Mouse (Mus musculus) common myeloid progenitor, adult 5-6 weeks (primary cell): ENCODE data around the gene Napepld. TPM values are rescaled to one million over a fixed set of nuclear protein-coding genes. Genes with fewer than 3 reads are reported as not detected.

Experiments used
- ATAC-seq: replicated peaks from 2 replicates; pipeline ENCODE4 v1.8.0; 2016; ENCODE audit warnings: low read depth, mild to moderate bottlenecking, moderate TSS enrichment, inconsistent platforms; ENCODE audit not compliant: poor library complexity, severe bottlenecking
- total RNA-seq: library from RNA; stranded (forward); fragments of 200-1000, 187-1606 nt; gene quantifications from 2 replicates; pipeline ENCODE4 v1.2.3, GENCODE M21; 2017

Gene Napepld
- 0.63 and 1.7 TPM in 2 replicates for total RNA-seq

DNA sequence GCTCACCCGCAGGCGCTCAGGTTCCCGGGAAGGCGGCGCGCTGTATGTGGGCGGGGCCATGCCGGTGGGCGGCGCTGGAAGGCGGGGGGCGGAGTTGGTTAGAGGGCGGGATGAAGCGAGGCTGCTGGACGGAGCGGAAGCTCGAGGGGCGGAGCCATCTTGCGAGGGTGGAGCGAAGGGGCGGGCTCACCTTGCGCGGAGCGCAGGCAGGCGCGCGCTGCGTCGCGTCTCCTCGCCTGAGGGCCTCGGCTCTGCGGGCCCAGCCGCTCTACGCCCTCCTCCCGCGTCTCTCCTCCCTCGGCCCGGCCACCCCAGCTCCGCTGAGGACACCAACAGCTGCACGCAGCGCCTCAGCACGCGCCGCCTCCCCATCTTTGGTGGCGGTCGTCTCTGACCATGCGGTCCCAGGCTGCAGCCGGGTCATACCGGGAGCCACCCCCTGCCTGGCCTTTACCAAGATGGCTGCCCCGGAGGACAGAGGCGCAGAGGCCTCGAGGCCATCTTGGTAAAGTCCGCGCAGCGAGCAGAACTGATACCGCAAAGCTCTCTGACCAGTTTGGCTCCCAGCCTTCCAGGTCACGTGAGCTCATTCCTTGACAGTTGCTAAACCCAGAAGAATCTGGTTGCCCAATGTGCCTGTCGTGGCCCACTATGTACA, at the start of gene Napepld:
Gene Napepld (minus strand): TSS at position 46 of the 658 bp plus-strand sequence.
- ATAC-seq: peak; percentile 90

DNA sequence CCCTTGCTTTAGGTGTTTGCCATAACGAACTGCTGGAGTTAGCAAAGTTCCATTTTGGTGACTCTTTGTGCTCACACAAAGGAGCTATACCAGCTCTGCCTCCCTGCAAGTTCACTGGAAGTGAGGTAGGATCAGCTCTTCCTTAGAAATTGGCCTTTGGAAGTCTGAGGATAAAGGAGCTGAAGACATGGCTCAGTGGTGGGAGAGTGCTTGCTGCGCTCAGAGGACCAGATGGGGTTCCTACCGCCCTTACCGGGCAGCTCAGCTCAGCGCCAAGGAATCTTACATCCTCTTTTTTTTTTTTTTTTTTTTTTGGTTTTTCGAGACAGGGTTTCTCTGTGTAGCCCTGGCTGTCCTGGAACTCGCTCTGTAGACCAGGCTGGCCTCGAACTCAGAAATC, 44.8 kb upstream of the Napepld start:
- ATAC-seq: no peak

DNA sequence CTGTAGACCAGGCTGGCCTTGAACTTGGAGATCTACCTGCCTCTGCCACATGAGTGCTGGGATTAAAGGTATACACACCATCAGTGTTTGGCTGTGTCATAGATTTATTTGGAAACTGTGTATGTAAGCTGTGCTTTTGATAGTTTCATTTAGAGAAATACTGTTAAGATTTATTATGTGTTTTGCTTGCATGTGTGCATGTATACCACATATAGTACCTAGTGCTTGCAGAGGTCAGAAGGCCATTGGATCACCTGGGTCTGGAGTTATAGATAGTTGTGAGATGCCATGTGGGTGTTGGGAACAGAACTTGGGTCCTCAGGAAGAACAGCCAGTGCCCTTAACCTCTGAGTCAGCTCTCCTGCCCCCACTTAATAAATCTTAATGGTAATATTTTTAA, 43.5 kb upstream of the Napepld start:
- no peak for ATAC-seq

DNA sequence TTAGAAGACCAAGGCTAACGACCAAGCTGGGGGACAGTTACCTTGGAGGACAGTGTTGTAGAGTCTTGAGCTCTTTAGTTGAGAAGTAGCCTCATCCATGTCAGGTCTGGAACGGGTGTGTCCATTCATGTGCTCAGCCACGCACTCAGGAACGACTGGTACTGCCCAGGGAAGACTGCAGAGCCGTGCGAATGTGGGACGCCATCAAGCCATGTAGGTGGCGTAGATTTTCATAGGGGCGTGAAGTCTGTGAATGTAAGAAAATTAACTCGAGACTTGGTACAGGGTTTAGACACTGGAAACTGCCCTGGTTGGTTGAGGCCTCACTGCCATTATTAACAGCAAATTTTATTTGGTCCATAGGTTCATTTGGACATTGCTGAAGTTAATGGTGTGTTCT, 42.4 kb upstream of the Napepld start:
- no peak for ATAC-seq

DNA sequence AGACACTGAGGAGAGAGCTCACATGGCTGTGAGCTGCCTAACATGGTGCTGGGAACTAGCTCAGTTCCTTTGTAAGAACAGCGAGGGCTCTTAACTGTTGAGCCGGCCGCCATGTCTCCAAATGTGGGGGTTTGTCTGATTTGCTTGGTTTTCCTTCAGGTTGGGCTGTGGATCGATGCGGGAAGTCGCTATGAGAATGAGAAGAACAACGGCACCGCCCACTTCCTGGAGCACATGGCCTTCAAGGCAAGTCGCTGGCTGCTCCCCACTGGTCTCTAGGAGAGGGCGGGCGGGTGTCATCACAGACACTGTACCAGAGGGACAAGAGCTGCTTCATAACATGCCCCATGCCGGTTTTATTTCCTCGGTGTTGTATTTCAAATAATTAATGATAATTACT, 38.7 kb upstream of the Napepld start:
- no peak for ATAC-seq

DNA sequence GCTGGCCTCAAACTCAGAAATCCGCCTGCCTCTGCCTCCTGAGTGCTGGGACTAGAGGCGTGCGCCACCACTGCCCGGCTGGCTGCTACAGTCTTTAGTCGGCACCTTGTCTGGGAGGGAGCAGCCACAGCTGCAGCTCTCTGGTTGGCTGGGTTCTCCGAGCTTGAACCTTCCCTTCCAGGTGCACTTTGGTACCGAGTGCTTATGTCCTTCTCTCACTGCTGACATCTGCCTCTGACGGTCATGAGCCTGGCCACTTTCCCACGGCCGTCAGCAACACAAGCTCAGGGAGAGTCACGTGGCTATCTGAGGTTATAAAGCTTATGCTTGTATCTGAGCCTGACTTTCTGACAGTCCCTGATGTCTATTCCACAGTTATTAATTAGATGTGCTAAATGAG, 37.9 kb upstream of the Napepld start:
- no peak for ATAC-seq

DNA sequence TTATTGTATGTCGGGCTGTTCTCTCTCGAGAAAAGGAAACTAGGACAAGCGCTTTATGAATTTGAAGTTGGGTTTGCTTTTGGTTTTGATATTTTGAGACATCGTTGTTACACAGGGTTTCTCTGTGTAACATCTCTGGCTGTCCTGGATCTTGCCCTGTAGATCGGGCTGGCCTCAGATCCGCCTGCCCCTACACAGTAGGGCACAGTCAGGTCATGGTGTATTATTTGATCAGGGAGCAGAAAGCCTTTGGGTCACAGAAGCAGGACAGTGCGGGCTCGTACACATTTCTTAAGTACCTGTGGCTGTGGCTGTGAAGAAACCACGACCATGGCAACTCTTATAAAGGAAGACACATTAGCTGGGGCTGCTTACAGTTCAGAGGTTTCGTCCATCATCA, 36.4 kb upstream of the Napepld start:
- ATAC-seq: no peak; the same call in 1 of the 2 replicates

DNA sequence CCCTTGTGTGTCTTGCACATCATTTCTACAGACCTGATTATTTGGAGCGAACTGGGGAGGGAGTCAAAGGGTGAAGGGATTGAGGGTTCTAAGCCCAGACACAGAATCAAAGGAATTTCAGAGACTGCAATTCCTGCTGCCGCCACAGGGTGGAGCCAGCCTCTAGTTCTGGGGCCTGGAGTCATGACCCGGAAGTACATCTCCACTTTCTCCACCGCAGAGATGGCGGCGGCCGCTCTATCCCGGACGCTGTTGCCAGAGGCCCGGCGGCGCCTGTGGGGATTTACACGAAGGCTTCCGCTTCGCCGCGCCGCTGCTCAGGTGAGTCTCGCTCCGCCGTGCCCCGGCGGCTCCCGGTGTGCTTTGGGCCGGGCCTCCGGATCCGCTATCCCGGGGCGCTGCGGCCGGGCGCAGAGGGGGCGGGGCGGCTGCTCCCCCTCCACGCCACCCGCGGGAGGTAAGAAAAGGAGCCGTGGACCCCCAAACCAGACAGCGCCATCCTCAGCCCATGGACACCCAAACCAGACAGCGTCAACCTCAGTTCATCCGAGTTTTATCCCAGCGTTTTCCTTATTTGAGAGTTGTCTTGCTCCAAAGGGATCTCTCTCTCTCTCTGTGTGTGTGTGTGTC, 35.9 kb upstream of the Napepld start, which contains the start of gene Pmpcb:
Gene Pmpcb (plus strand): TSS at position 186 of the 630 bp plus-strand sequence.
- ATAC-seq: peak; percentile 85

DNA sequence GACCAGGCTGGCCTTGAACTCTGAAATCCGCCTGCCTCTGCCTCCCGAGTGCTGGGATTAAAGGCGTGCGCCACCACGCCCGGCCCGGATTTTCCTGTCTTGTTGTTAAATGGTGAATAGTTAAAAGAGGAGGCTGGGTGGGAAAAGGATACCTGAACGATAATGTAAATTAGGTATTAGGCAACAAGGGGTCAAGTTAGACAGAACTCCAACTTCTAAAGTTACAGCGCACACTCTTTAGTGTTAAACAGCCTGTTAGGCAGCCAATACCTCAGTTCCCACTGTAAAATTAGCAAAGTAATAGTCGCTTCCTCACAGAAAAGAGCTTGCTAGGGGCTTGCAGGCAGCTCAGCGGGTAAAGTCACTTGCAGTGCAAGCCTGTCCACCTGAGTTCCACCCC, 34.9 kb upstream of the Napepld start:
- no peak for ATAC-seq

DNA sequence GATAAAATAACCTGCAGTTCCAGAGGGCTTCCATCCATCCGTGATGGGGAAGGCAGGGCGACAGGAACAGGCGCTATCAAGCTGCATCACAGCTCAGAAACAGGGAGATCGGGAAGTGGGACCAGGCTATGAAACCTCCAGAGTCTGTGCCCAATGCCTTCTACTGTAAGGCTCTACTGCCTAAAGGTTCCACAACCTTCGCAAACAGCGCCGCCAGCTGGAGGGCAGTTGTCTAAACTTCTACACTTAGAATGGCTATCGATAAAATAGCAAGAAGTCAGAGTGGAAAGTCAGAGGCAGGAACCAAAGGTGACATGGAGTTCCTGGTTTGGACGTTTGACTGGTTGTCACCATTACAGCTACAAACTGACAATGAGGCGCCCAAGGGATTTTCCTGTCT, 34.4 kb upstream of the Napepld start:
- ATAC-seq: peak; percentile 77

DNA sequence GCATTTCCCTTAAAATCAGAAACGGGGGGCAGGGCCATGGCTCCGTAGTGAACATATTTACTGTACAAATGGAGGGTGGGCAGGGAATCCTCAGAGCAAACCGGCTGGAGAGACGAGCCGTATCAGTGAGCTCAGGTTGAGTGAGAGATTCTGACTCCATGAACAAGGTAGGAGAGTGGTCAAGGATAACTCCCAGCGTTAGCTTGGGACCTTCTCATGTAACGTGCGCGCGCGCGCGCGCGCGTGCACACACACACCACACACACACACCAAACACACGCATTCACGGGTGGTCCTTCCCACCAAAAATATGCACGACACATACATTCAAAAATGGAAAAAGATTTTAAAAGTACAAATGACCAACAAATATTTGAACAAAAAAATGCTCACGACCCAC, 33.9 kb upstream of the Napepld start:
- ATAC-seq: no peak

DNA sequence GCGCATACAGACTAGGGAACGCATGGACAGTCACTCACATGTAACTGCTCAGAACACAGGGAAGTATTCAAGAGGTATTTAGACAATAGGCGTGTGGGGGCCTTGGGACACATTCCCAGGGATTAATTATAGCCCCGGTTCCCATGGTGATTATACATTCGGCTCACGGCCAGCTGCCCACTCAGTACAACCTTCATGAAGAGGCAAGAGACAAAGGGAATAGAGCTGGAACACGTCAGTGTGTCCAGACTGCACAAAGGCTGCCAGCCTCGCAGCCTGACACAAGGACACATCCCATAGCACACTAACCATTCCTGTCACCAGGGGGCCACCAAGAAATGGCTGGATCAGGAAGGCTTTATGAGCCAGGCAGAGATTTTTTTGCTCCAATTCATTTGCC, 31.7 kb upstream of the Napepld start:
- no peak for ATAC-seq

DNA sequence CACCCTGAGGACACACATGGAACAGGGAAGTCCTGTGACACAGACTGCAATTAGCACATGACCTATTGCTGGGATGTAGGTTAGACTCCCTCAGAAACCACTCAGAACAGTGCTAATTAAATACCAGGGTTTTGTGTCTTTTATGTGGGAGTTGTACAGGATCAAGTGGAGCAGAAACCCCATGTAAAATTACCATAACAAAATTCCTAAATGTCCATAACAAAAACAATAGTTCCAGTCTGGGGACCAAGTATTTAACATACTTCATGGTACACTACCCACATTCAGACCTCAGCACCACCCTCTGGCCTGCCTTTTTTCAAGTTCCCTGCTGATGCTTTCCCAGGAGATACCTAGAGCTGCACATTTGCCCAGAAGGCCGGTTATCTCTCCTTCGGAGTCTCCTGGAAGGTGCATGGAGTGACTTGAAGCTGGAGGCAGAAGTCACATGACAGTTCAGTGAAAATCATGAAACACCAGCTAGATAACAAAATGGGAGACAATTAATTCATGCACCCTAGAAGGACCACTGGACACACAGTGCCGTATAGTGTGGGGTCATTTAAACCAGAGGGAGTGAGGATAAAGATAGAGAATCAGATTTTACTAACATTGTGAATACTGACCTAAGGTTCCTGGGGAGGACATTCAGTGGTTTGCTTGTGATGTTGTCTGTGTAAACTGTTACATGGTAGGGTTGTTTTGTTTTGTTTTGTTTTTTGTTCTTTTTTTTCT, 31.1 kb upstream of the Napepld start:
- ATAC-seq: no peak

DNA sequence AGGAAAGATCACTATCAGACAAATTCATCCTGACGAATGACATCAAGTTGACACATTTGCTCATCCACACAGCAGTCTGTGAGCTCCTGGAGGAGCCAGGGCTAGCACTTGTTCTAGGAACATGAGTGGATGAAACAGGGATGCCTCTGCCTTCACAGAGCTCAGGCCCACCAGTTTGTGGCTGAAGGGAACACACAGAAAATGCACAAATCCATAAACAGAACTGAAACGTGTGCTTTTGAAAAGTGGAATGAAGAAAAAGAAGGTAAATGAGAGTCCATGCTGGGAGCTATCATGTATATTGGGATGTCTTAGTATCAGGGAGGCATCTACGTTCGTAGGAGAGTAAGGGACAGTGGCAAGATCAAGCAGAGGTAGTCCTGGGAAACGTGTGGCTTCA, 27.9 kb upstream of the Napepld start:
- ATAC-seq: no peak

DNA sequence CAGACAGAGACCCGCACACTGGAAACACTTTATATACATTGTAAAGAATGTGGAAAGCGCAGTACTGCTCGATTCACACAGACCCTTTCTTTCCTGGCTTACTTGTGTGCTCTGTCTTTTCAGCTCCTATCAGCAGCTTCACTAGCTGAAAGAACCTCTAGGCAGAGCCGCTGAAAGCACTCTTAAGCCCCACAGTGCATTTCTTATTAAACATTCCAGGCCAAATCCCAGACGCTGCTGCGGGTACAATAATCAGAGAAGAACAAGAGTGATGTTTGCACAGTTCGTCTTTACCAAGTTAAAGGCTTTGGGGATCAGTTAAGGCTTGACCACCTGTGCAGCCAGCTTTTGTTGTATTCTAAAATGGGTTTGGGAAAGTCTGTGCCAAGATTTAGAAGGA, 23.7 kb upstream of the Napepld start:
- no peak for ATAC-seq

DNA sequence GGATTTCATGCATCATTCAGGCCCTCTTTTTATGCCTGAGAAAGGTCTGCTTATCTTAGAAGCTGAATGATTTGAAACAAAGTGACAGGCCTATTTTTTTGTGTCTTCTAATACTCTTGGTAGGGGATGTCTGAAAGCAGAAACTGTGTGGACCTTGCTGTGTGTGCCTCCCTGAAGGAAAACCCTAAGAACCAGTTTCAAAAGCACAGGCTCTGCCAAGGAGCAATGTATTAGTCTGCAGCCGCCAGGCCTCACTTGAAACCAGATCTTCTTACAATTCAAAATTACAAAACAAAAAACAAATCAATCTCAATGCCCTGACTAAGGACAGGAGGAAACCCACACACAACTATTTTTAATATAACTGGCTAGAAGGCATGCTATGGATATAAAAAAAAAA, 23.2 kb upstream of the Napepld start:
- no peak for ATAC-seq

DNA sequence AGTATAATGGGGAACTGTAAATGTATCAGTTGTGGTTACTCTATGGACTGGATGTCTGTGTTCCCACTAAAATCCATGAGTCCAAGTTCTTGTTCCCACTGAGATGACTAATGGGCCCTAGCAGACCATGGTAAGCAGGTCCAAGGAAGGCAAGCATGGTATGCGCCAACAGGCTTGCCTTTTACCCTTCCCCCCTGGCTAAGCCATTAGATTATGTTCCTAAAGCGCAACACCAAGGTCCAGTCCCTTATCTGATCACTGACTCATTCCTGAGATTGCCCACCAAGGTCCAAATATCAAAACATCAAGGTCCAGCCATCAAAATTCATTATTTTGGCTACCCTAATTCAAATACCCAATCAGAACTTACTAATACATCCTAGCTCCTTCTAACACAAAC, 18.0 kb upstream of the Napepld start:
- no peak for ATAC-seq

DNA sequence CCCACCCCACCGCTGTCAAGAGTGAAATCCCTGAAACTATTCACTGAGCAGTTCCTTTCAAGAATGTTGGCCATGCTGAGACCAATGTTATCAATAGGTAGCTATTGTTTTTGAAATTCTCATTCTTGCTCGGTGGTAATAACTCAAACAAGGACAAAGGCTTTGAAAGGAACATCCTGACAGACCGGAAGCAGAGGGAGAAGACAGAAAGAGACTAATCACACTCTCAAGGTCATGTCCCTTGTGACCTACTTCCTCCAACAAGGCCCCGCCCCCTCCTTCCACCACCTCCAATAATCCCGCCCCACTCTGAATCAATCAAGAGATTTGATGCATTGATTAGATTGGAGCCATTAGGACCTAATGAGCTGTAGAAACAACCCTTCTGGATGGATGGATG, 17.4 kb upstream of the Napepld start:
- ATAC-seq: no peak

DNA sequence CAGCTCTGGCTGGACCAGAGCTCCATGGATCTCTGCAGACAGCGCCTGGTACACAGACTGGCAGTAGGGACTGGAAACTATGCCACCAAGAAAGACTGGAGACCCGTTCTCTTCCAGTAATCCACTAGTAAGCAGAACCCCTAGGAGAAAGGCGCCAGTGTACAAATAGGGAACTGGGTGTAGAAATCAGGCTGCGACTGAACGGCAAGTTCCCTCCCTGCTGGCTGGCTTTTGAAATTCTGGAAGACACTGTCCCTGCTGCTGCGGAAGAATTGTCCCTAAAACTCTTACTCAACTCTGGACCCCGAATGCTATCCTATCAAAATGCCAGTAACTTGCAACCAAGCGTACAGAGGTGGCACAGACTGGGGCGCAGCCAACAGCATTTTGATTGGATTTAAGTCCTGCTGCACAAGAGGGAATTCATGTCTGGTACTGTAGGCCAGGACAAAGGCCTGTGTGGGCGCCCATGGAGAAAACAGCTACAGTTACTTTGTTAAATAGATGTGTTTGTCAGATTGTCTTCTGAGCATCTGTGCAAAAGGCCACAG, 16.0 kb upstream of the Napepld start:
- no peak for ATAC-seq

DNA sequence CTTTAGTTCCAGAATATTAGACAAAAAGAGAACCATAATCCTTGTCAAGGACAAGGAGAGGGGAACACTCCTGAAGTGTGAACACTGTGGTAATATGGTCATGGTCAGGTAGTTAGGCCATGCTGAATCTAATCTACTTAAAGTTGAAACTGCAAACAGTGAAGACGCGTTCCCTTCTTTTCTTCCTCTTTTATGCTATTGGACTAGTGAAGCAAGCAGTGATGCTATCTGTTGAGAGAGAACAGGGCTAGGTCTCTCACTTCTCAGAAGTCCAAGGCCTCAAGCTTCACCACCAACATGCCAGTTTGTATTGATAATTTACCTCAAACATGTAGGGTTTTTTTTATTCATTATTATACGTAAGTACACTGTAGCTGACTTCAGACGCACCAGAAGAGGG, 13.3 kb upstream of the Napepld start:
- ATAC-seq: no peak

DNA sequence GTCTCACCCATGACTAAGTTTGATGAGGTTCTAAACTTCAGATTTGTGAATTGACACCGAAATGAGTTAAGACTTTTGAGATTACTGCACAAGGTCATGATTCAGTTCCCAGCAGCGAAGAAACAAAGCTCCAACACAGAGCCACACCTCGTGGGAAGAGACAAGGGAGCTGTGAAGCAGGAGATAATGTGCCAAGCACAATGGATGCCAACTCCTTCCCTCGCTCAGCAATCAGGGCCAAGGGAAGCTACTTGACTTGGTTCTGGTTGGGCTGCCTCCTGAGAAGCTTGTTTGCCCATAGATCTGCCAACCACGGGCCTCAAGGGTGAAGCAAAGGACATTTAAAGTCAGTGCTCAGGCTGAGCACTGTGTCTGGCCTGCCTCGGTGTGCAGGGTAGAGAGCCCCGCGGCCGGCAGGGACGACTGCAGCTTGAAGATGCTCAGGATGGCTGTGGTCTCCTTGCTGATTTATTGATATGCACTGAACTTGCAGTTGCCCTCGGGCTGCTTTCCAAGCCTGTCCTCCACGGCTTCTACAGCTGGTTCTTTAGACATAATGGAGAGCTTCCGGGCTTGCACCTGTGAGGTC, 11.0 kb upstream of the Napepld start:
- ATAC-seq: no peak
